Mouse (Mus musculus): ENCODE measurements around the gene Ppil4. TPM values are rescaled to one million over a fixed set of nuclear protein-coding genes. Genes with fewer than 3 reads are reported as not detected.

Gene Ppil4
- polyA plus RNA-seq, 1 experiment, result 22.3 TPM

DNA sequence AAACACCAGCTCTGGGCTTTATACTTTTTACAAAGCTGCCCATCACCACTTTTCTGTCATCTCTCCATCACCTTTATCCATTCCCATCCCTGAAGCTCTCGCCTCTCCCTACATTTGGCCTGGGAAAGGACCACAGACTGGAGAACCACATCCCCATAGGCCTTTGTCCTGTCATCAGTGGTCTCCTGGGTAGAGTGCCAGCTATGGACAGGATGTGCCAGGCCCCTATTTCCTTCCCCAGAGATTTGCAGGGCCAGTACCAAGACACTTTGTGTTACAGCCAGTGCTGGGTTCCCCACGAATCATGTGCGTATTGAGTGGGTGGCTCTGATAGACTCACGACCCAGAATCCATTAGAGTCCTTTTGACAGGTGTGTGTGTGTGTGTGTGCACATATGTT, 53.3 kb downstream of the Ppil4 start:
- no peak overlapping the region for H3K27ac ChIP-seq (ENCODE audit: insufficient read depth, low read length)
- no peak for DNase-seq
- H3K4me3 ChIP-seq (replicated peaks; ENCODE audit: insufficient read depth, low read depth, low read length), result no peak overlapping the region
- WGBS, result 89% methylated on average over 4 of the region's 4 CpGs
- no peaks in the 10 kb centered on the region for H3K27me3 ChIP-seq (ENCODE audit: control insufficient read depth, insufficient read depth, low read length)
- H3K4me1 ChIP-seq (ENCODE audit: control insufficient read depth, insufficient read depth, low read length), result no peaks in the 10 kb centered on the region
- no peak for TF ChIP-seq POLR2A (IDR thresholded peaks at IDR 0.05; ENCODE audit: borderline replicate concordance, insufficient read depth, low read length)
- TF ChIP-seq CTCF (IDR thresholded peaks at IDR 0.05; ENCODE audit: borderline replicate concordance, insufficient read depth, low read depth, low read length), result no peak

DNA sequence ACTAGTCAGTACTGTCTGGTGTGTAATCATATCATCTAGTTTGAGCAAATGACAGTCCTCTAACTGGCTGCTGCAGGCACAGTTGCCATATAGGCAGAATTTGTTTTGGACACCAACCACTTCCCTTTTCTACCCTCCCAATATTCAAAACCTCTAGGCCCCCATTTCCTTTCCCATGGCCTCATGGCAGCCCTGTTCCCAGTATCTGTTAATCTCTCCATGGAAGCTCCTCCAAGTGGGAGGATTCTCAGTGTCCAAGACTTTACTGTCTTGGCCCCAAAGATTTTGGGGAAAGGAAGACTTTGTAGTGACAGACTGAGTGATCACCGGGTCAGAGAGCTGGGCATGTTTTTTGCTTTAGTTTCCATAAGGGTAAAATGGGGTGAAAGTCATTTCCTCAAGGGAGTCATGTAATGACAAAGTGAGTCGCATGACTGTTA, 54.5 kb downstream of the Ppil4 start:
- 89% methylated on average over 2 of the region's 2 CpGs for WGBS
- no peak for DNase-seq
- H3K27me3 ChIP-seq (ENCODE audit: control insufficient read depth, insufficient read depth, low read length), result no peaks in the 10 kb centered on the region
- H3K27ac ChIP-seq (ENCODE audit: insufficient read depth, low read length), result no peak overlapping the region
- H3K4me3 ChIP-seq (replicated peaks; ENCODE audit: insufficient read depth, low read depth, low read length), result no peak overlapping the region
- TF ChIP-seq CTCF (IDR thresholded peaks at IDR 0.05; ENCODE audit: borderline replicate concordance, insufficient read depth, low read depth, low read length) (no peak), POLR2A (IDR thresholded peaks at IDR 0.05; ENCODE audit: borderline replicate concordance, insufficient read depth, low read length) (no peak)
- H3K4me1 ChIP-seq (ENCODE audit: control insufficient read depth, insufficient read depth, low read length), result no peaks in the 10 kb centered on the region

DNA sequence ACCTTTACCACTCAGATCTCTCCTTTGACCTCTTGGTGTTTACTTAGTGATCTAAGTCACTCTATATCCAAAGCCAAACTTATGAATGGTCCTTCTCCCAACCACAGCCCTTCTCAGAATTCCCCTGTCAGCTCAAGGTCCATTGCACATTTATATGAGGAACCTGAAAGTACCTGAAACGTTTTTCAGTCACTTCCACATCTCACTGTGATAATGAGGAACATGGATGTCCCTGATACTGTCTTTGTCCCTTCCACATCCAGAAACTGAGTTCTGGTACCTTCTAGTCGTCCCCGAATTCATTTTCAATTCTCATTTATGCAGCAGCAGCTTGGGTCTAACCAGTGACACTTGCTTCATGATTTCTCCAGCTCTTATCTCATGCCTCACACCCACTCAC, 59.2 kb downstream of the Ppil4 start:
- DNase-seq, result no peak
- no peaks in the 10 kb centered on the region for H3K4me1 ChIP-seq (ENCODE audit: control insufficient read depth, insufficient read depth, low read length)
- no peak overlapping the region for H3K27ac ChIP-seq (ENCODE audit: insufficient read depth, low read length)
- TF ChIP-seq POLR2A (IDR thresholded peaks at IDR 0.05; ENCODE audit: borderline replicate concordance, insufficient read depth, low read length) (no peak), CTCF (IDR thresholded peaks at IDR 0.05; ENCODE audit: borderline replicate concordance, insufficient read depth, low read depth, low read length) (no peak)
- 67% methylated on average over 3 of the region's 3 CpGs for WGBS
- H3K27me3 ChIP-seq (ENCODE audit: control insufficient read depth, insufficient read depth, low read length), result no peaks in the 10 kb centered on the region
- no peak overlapping the region for H3K4me3 ChIP-seq (replicated peaks; ENCODE audit: insufficient read depth, low read depth, low read length)

DNA sequence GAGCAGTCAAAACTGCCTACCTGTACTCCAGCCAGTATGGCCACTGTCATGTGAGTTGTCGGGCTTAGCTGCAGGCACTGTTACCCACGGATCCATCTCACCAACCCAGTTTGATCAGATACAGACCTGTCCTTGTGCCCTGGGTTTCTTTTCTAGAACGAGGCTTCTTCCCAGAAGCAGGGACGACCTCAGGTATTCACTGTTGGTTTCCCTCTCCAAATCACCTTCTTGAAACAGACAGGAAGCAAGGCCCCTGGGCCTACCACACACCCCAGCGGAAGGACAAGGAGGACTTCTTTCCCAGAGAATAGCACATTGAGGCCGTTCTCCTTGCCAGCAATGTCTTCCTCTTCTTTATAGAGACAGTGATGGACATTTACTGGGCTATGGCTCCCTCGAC, 67.8 kb downstream of the Ppil4 start:
- TF ChIP-seq CTCF (IDR thresholded peaks at IDR 0.05; ENCODE audit: borderline replicate concordance, insufficient read depth, low read depth, low read length) (no peak), POLR2A (IDR thresholded peaks at IDR 0.05; ENCODE audit: borderline replicate concordance, insufficient read depth, low read length) (no peak)
- no peak overlapping the region for H3K27ac ChIP-seq (ENCODE audit: insufficient read depth, low read length)
- DNase-seq, result no peak
- 92% methylated on average over 7 of the region's 7 CpGs for WGBS
- H3K4me1 ChIP-seq (ENCODE audit: control insufficient read depth, insufficient read depth, low read length), result no peaks in the 10 kb centered on the region
- H3K4me3 ChIP-seq (replicated peaks; ENCODE audit: insufficient read depth, low read depth, low read length), result no peak overlapping the region
- H3K27me3 ChIP-seq (ENCODE audit: control insufficient read depth, insufficient read depth, low read length), result no peaks in the 10 kb centered on the region

DNA sequence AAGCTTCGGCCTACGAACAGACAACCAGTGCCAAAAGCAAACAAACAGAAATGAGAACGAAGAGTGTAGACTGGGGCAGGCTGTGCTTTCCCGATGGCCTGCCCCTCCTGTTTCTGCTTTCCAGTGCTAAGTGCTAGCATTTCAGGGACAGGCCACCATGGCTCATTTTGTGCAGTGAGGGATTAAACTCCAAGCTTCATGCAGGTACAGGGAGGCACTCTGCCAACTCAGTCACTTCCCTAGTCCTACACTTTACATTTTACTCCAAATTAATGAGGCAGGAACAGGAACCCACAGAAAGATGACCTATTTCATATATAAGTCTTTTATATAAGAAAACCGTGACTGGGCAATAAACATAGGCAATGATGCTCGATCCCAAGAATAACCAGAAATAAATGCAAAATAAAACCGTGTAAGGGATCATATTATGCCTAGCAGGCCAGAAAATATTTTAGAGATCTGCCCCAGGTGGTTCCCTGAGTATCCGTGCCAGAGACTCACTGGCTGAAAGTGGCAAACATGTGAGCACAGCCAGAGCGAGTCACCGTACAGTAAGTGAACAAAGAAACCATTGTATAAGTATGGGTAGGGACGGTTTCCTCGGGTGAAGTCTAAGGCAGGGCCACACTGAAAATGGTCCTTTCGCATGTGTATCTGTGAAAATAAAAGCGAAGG, 68.7 kb downstream of the Ppil4 start:
- H3K4me1 ChIP-seq (ENCODE audit: control insufficient read depth, insufficient read depth, low read length), result no peaks in the 10 kb centered on the region
- TF ChIP-seq POLR2A (IDR thresholded peaks at IDR 0.05; ENCODE audit: borderline replicate concordance, insufficient read depth, low read length), result no peak
- no peak for TF ChIP-seq CTCF (IDR thresholded peaks at IDR 0.05; ENCODE audit: borderline replicate concordance, insufficient read depth, low read depth, low read length)
- no peaks in the 10 kb centered on the region for H3K27me3 ChIP-seq (ENCODE audit: control insufficient read depth, insufficient read depth, low read length)
- no peak overlapping the region for H3K27ac ChIP-seq (ENCODE audit: insufficient read depth, low read length)
- peak in 1 of 2 experiments; percentile 20 for DNase-seq
- H3K4me3 ChIP-seq (replicated peaks; ENCODE audit: insufficient read depth, low read depth, low read length), result no peak overlapping the region
- 30% methylated on average over 14 of the region's 14 CpGs for WGBS

DNA sequence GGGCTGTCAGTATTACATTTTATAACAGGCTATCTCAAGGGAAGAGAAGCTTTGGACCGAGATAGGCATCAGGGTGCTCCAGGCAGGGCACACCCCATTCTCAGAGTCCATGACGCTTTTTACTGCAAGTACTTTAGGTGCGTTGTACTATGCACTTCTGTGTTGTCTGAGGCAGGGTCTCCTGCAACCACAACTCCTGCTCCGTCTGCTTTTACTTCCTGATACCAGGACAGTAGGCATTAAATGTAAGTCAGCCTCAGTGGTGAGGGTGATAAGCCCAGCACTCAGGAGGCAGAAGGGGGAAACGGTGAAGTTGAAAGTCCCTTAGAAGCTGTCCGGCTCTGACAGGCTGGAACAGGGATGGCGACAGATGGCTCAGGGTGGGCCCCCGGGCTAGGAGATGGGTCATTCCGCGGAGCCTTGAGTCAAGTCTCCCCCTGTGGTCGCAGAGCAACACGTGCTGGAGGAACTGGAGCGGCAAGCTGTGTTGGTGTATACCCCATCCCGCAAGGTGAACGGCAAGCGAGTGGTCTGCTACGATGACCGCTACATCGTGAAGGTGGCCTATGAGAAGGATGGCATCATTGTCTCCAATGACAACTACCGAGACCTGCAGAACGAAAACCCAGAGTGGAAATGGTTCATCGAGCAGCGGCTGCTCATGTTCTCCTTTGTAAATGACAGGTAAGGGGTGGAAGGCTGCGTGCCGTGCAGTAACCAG, 69.4 kb downstream of the Ppil4 start:
- H3K27me3 ChIP-seq (ENCODE audit: control insufficient read depth, insufficient read depth, low read length), result no peaks in the 10 kb centered on the region; the same call in 1 of the 2 replicates
- H3K4me3 ChIP-seq (replicated peaks; ENCODE audit: insufficient read depth, low read depth, low read length), result no peak overlapping the region
- H3K4me1 ChIP-seq (ENCODE audit: control insufficient read depth, insufficient read depth, low read length), result no peaks in the 10 kb centered on the region
- 54% methylated on average over 25 of the region's 25 CpGs for WGBS
- DNase-seq, result no peak
- TF ChIP-seq CTCF (IDR thresholded peaks at IDR 0.05; ENCODE audit: borderline replicate concordance, insufficient read depth, low read depth, low read length) (no peak), POLR2A (IDR thresholded peaks at IDR 0.05; ENCODE audit: borderline replicate concordance, insufficient read depth, low read length) (no peak)
- H3K27ac ChIP-seq (ENCODE audit: insufficient read depth, low read length), result no peak overlapping the region

DNA sequence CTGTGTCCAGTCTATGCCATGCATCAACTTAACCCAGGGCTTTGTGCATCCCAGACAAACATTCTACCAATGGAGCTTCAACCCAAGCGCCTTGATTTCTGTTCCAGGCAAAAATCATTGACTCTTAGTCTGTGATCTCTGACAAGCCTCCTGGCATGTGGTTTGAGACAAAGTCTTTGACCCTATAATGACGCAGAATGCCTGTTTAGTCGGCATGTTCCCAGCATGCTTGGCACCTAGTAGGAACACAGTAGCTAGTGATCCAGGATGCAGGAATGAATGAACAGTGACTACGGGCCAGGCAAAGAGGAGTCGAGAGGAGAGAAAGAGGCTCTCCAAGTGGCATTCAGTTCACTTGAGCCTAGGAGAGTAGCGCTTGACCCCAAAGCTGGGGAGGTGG, 70.7 kb downstream of the Ppil4 start:
- no peak for DNase-seq
- Histone ChIP-seq H3K27me3 (ENCODE audit: control insufficient read depth, insufficient read depth, low read length) (no peaks in the 10 kb centered on the region; the same call in 1 of the 2 replicates), H3K27ac (ENCODE audit: insufficient read depth, low read length) (no peak overlapping the region), H3K4me1 (ENCODE audit: control insufficient read depth, insufficient read depth, low read length) (no peaks in the 10 kb centered on the region), H3K4me3 (replicated peaks; ENCODE audit: insufficient read depth, low read depth, low read length) (no peak overlapping the region)
- no peak for TF ChIP-seq CTCF (IDR thresholded peaks at IDR 0.05; ENCODE audit: borderline replicate concordance, insufficient read depth, low read depth, low read length)
- TF ChIP-seq POLR2A (IDR thresholded peaks at IDR 0.05; ENCODE audit: borderline replicate concordance, insufficient read depth, low read length), result no peak
- WGBS, result 83% methylated on average over 6 of the region's 6 CpGs

DNA sequence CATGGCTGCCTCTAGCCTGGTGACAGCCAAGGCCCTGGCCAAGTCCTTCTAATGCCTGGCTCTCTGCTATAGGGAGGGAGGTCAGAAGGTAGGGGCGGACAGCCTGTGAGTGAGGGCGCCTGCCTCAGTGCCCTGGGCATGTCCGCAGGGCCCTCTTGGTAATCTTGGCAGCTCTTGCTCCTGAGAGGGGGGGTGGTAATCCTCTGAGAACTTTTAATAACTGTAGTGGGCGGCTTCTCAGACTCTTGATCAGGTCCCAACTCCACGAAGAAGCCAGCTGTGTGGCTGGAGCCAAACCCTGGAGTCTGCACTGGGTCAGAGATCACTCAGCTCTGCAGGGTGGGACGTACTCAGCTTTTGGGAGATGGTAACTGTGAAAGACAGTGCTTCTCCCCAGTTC, 71.5 kb downstream of the Ppil4 start:
- no peak overlapping the region for H3K27ac ChIP-seq (ENCODE audit: insufficient read depth, low read length)
- no peaks in the 10 kb centered on the region; the same call in 1 of the 2 replicates for H3K27me3 ChIP-seq (ENCODE audit: control insufficient read depth, insufficient read depth, low read length)
- 49% methylated on average over 6 of the region's 6 CpGs for WGBS
- TF ChIP-seq POLR2A (IDR thresholded peaks at IDR 0.05; ENCODE audit: borderline replicate concordance, insufficient read depth, low read length) (no peak), CTCF (IDR thresholded peaks at IDR 0.05; ENCODE audit: borderline replicate concordance, insufficient read depth, low read depth, low read length) (no peak)
- no peak for DNase-seq
- H3K4me3 ChIP-seq (replicated peaks; ENCODE audit: insufficient read depth, low read depth, low read length), result no peak overlapping the region
- H3K4me1 ChIP-seq (ENCODE audit: control insufficient read depth, insufficient read depth, low read length), result no peaks in the 10 kb centered on the region

Data from cerebellum, adult 2 months (tissue).